Comparison of ENCODE assay signal across 14 mouse cellular contexts in genomic region chr7:6777689-6778088, GRCm38 (mm10). TPM values are rescaled to one million over a fixed set of nuclear protein-coding genes. Genes with fewer than 3 reads are reported as not detected.
DNase-seq lines count a peak whose midpoint lies in the region; ATAC-seq and TF ChIP-seq lines count a peak whose summit lies in the region.
"Had no signal": no experiment of that assay in that cellular context is flagged by ENCODE, and none has a peak within 500 bp of the region (broad histone marks: within the 10 kb centered on the region; RNA-seq: fewer than 3 reads in every experiment).

No protein-coding gene starts in this region.

- peak overlapping the region; percentile 37 for H3K4me2 ChIP-seq in heart, postnatal 0 days (ENCODE audit: low read depth, low read length)
- H3K4me2 ChIP-seq in midbrain, embryonic 11.5 days = no peak overlapping the region
- no peak overlapping the region for H3K4me2 ChIP-seq in intestine, embryonic 16.5 days (ENCODE audit: low read depth, low read length)
- H3K4me2 ChIP-seq: liver, embryonic 13.5 days had no signal

- no peaks in the 10 kb centered on the region for H3K27me3 ChIP-seq in heart, postnatal 0 days (ENCODE audit: control insufficient read depth, insufficient read depth, low read length)
- peaks cover 17% of the 10 kb centered on the region for H3K27me3 ChIP-seq in midbrain, embryonic 10.5 days (ENCODE audit: low read depth, poor library complexity, severe bottlenecking)
- H3K27me3 ChIP-seq in midbrain, embryonic 11.5 days (ENCODE audit: control insufficient read depth, insufficient read depth, low read length) = no peaks in the 10 kb centered on the region
- H3K27me3 ChIP-seq in intestine, embryonic 16.5 days (replicated peaks; ENCODE audit: control insufficient read depth, insufficient read depth, low read length) = no peaks in the 10 kb centered on the region
- H3K27me3 ChIP-seq: liver, embryonic 13.5 days had no signal

- H3K27ac ChIP-seq in heart, postnatal 0 days (ENCODE audit: low read depth) = peak overlapping the region; percentile 79
- H3K27ac ChIP-seq in midbrain, embryonic 10.5 days (replicated peaks) = peak overlapping the region; percentile 1; the same call in 1 of the 2 replicates
- H3K27ac ChIP-seq in midbrain, embryonic 11.5 days (ENCODE audit: low read depth, low read length) = no peak overlapping the region
- H3K27ac ChIP-seq in intestine, embryonic 16.5 days (ENCODE audit: low read length) = peak overlapping the region; percentile 77
- H3K27ac ChIP-seq: gastrocnemius, adult 2 months; liver, embryonic 13.5 days had no signal

- DNase-seq in heart, postnatal 0 days (ENCODE audit: low spot score) = peak; percentile 74
- DNase-seq in heart, postnatal 25 days (ENCODE audit: low spot score) = no peak
- DNase-seq in midbrain, embryonic 10.5 days (ENCODE audit: low spot score) = no peak
- no peak for DNase-seq in midbrain, embryonic 11.5 days (ENCODE audit: low spot score, missing footprints)
- DNase-seq in yolk sac, embryonic 10.5 days (ENCODE audit: low spot score) = peak; percentile 86
- no peak for DNase-seq in gastrocnemius, postnatal 25 days
- DNase-seq in left cerebral cortex, postnatal 36 days (ENCODE audit: low spot score in 2 of 2) = no peak
- DNase-seq: liver, embryonic 13.5 days; right cerebral cortex, adult 18-20 months; thymus, adult 2 months had no signal

- no peak for TF ChIP-seq EP300 in heart, postnatal 0 days (IDR thresholded peaks at IDR 0.05; ENCODE audit: low read depth)

- H3K4me3 ChIP-seq in heart, postnatal 0 days (ENCODE audit: low read depth, low read length) = peak overlapping the region; percentile 4; the same call in 1 of the 2 replicates
- no peak overlapping the region for H3K4me3 ChIP-seq in midbrain, embryonic 10.5 days
- H3K4me3 ChIP-seq in midbrain, embryonic 11.5 days (ENCODE audit: low read depth, low read length) = no peak overlapping the region
- no peak overlapping the region for H3K4me3 ChIP-seq in intestine, embryonic 16.5 days (ENCODE audit: low read length)
- H3K4me3 ChIP-seq: erythroblast, embryonic 14.5 days; gastrocnemius, adult 2 months; liver, embryonic 13.5 days had no signal

- no peak overlapping the region; the same call in 1 of the 2 replicates for H3K9ac ChIP-seq in heart, postnatal 0 days (replicated peaks; ENCODE audit: low read depth, low read length)
- no peak overlapping the region for H3K9ac ChIP-seq in midbrain, embryonic 11.5 days (ENCODE audit: low read length)
- 0 out of 2 replicates have a peak overlapping the region, but pooled peaks have one; percentile 2 for H3K9ac ChIP-seq in intestine, embryonic 16.5 days (ENCODE audit: low read depth, low read length)
- H3K9ac ChIP-seq: liver, embryonic 13.5 days had no signal

- H3K36me3 ChIP-seq in heart, postnatal 0 days (replicated peaks; ENCODE audit: control insufficient read depth, insufficient read depth, low read length) = no peaks in the 10 kb centered on the region
- H3K36me3 ChIP-seq in midbrain, embryonic 10.5 days = no peaks in the 10 kb centered on the region
- no peaks in the 10 kb centered on the region for H3K36me3 ChIP-seq in midbrain, embryonic 11.5 days (ENCODE audit: control insufficient read depth, insufficient read depth, low read length)
- no peaks in the 10 kb centered on the region for H3K36me3 ChIP-seq in intestine, embryonic 16.5 days (ENCODE audit: control insufficient read depth, insufficient read depth, low read length)
- H3K36me3 ChIP-seq: liver, embryonic 13.5 days had no signal

- H3K4me1 ChIP-seq in heart, postnatal 0 days (ENCODE audit: control insufficient read depth, insufficient read depth) = peaks cover 27% of the 10 kb centered on the region
- H3K4me1 ChIP-seq in midbrain, embryonic 10.5 days = peaks cover 31% of the 10 kb centered on the region
- H3K4me1 ChIP-seq in midbrain, embryonic 11.5 days (ENCODE audit: control insufficient read depth, insufficient read depth, low read length) = no peaks in the 10 kb centered on the region; the same call in 1 of the 2 replicates
- peaks cover 37% of the 10 kb centered on the region for H3K4me1 ChIP-seq in intestine, embryonic 16.5 days (ENCODE audit: control insufficient read depth, insufficient read depth, low read length)

- H3K9me3 ChIP-seq in heart, postnatal 0 days (replicated peaks; ENCODE audit: control insufficient read depth, low read length) = no peaks in the 10 kb centered on the region
- no peaks in the 10 kb centered on the region for H3K9me3 ChIP-seq in midbrain, embryonic 10.5 days (replicated peaks)
- no peaks in the 10 kb centered on the region for H3K9me3 ChIP-seq in midbrain, embryonic 11.5 days (ENCODE audit: control insufficient read depth, low read length)
- H3K9me3 ChIP-seq in intestine, embryonic 16.5 days (ENCODE audit: control insufficient read depth, low read length) = no peaks in the 10 kb centered on the region
- H3K9me3 ChIP-seq: liver, embryonic 13.5 days had no signal

- peak; percentile 78 for ATAC-seq in heart, postnatal 0 days (ENCODE audit: insufficient read depth, low read depth)
- ATAC-seq in midbrain, embryonic 11.5 days (ENCODE audit: low FRiP score) = no peak
- ATAC-seq in intestine, embryonic 16.5 days = peak; percentile 37
- ATAC-seq: CD4-positive, CD25-positive, alpha-beta regulatory T cell, adult 4 months had no signal

- TF ChIP-seq CTCF in heart, postnatal 0 days (IDR thresholded peaks at IDR 0.05; ENCODE audit: low read depth) = no peak

- WGBS in heart, postnatal 0 days = 4% methylated on average over 4 of the region's 4 CpGs
- WGBS in midbrain, embryonic 10.5 days = 66% methylated on average over 4 of the region's 4 CpGs
- WGBS in midbrain, embryonic 11.5 days = 68% methylated on average over 4 of the region's 4 CpGs
- WGBS in intestine, embryonic 16.5 days = 20% methylated on average over 4 of the region's 4 CpGs

- intact Hi-C loops in heart, postnatal 25 days (cut with DNase I) = no loop called here
- intact Hi-C loops in left cerebral cortex, postnatal 36 days (cut with DNase I) = no loop called here

RNA-seq across cellular contexts. Expression of gene Usp29, which starts 47.3 kb away (rescaled TPM):
- total RNA-seq in heart, postnatal 0 days (2014; rRNA removed; ENCODE audit: low replicate concordance) = 3.1 and 3.2 TPM in 2 replicates
- 1.7 and 2.2 TPM in 2 replicates for polyA plus RNA-seq in heart, postnatal 0 days (2015; fragmentation: Nextera tagmentation; extraction: Ambion mirVana)
- total RNA-seq in heart, postnatal 25 days (2021) = under 1 TPM; 0.10 to 0.11 TPM
- polyA plus RNA-seq in midbrain, embryonic 10.5 days (2016; fragmentation: Nextera tagmentation; extraction: Ambion mirVana) = 7.7 and 10.8 TPM in 2 replicates
- 10.2 and 10.7 TPM in 2 replicates for polyA plus RNA-seq in midbrain, embryonic 11.5 days (2014; fragmentation: Nextera tagmentation; extraction: Ambion mirVana)
- polyA plus RNA-seq in intestine, embryonic 16.5 days (2015; fragmentation: Nextera tagmentation; extraction: Ambion mirVana) = 2.6 and 3.5 TPM in 2 replicates
- 1 to 10 TPM in 1 of 2 experiments, under 1 TPM in 1; 0.56 to 1.5 TPM for total RNA-seq in gastrocnemius, postnatal 25 days (2021)
- total RNA-seq in left cerebral cortex, postnatal 36 days (2021) = 10 to 100 TPM; 32.8 to 44.1 TPM
- polyA plus RNA-seq: thymus, adult 2 months had no signal

RNA-seq across cellular contexts. Expression of gene Peg3, which starts 47.5 kb away (rescaled TPM):
- 53.7 and 55.9 TPM in 2 replicates for total RNA-seq in heart, postnatal 0 days (2014; rRNA removed; ENCODE audit: low replicate concordance)
- polyA plus RNA-seq in heart, postnatal 0 days (2015; fragmentation: Nextera tagmentation; extraction: Ambion mirVana) = 26.3 and 28.5 TPM in 2 replicates
- 10 to 100 TPM; 14.9 to 16.3 TPM for total RNA-seq in heart, postnatal 25 days (2021)
- 86.6 and 95.0 TPM in 2 replicates for polyA plus RNA-seq in midbrain, embryonic 10.5 days (2016; fragmentation: Nextera tagmentation; extraction: Ambion mirVana)
- polyA plus RNA-seq in midbrain, embryonic 11.5 days (2014; fragmentation: Nextera tagmentation; extraction: Ambion mirVana) = 85.3 and 90.1 TPM in 2 replicates
- polyA plus RNA-seq in intestine, embryonic 16.5 days (2015; fragmentation: Nextera tagmentation; extraction: Ambion mirVana) = 58.6 and 63.3 TPM in 2 replicates
- total RNA-seq in gastrocnemius, postnatal 25 days (2021) = 10 to 100 TPM; 22.2 to 34.2 TPM
- total RNA-seq in left cerebral cortex, postnatal 36 days (2021) = 100 to 1,000 TPM; 176 to 235 TPM
- polyA plus RNA-seq: CD4-positive, CD25-positive, alpha-beta regulatory T cell, adult 4 months had no signal

Comparison
In these comparisons a context has a peak if more than half of its experiments do, and no peak if none do; other contexts are left out.
1. DNase-seq: peak in heart, postnatal 0 days (single experiment) and yolk sac, embryonic 10.5 days (single experiment); none in heart, postnatal 25 days (single experiment), midbrain, embryonic 10.5 days (single experiment), midbrain, embryonic 11.5 days (single experiment), gastrocnemius, postnatal 25 days (single experiment) and left cerebral cortex, postnatal 36 days (0 of 2).